Mouse (Mus musculus) natural killer cell, adult 2 months (primary cell): ENCODE measurements around the gene Tpcn2.

Source experiments
- DNase-seq, 2 experiments: peaks; one replicate each; pipeline ENCODE4 v3.0.0; 2022; ENCODE audit warnings: low spot score in 2 of 2

Tpcn2 gene

DNA sequence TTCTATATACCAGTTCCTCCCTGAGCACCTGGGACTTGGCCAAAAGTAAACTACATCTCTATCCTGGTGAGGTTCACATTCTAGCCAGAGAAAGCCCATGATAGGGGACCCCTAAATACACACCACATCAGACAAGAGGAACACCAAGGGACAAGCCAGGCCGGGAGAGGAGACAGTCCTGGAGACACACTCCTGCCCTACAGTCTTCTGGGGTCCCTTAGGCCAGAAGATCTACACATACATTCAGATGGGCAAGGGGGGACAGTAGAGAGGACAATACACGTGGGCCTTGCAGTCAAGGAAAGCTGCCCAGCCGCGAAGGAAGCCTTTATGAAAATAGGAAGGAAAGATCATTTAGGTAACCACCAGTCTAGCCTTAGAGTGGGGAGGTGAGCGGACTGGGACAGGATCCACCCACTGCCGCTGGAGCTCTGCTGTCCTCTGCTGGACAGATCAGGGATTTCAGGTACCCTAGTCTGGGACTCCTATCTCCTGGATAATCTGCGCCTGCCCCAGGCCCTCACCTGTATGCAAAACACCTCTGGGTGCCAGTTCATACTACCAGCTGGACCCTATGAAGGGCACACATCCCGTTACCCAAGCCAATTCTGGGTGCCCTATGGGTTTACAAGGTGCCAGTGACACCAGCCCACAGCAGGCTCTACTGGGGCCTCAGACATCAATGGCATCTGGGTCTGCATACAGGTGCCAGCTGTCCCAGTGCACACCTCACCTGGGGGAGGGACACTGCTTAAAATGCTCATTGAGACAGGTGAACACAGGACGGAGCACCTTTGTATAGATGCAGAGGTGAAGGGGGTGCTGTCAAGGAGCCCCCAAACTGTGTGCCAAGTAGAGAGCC lies 40.7 kb downstream of the Tpcn2 start:
- peak; percentile 44 to 55 for DNase-seq

DNA sequence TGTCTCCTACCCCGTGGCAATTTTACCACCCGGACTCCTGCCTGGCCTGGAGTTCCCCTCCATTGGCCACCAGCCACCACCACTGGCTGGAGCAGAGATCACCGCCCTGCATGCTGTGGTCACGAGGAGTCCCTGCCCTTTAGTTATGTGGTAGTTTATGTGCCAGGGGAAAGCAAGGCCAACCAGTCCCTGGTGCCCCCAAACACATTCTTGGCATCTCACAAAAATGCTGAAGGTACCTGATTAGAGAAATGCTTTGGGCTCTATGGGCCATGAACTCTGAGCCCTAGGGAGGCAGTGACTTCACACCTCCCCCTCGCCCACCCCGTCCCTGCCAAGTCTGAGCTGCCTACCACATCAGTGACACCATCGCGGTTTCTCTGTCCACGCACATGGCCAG lies 41.8 kb downstream of the Tpcn2 start:
- peak in 1 of 2 experiments; percentile 45 for DNase-seq

DNA sequence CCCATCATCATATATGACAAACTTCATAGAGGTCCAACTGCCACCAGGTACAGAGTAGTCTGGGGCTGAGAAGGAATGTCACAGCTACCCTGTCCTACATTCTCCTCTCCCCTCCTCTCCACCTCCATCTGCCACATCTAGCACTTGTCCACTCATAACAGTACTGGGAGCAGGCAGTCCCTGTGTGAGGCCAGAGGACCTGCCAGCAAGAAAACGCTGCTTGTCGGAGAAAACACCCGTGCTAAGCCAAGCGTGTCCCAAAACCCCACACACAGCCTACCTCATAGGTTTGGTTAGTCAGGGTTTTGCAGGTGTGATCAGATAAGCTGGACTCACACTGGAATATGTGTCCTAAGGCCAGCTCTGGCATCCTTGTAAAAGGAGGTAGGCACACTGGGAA lies 42.9 kb downstream of the Tpcn2 start:
- no peak for DNase-seq

DNA sequence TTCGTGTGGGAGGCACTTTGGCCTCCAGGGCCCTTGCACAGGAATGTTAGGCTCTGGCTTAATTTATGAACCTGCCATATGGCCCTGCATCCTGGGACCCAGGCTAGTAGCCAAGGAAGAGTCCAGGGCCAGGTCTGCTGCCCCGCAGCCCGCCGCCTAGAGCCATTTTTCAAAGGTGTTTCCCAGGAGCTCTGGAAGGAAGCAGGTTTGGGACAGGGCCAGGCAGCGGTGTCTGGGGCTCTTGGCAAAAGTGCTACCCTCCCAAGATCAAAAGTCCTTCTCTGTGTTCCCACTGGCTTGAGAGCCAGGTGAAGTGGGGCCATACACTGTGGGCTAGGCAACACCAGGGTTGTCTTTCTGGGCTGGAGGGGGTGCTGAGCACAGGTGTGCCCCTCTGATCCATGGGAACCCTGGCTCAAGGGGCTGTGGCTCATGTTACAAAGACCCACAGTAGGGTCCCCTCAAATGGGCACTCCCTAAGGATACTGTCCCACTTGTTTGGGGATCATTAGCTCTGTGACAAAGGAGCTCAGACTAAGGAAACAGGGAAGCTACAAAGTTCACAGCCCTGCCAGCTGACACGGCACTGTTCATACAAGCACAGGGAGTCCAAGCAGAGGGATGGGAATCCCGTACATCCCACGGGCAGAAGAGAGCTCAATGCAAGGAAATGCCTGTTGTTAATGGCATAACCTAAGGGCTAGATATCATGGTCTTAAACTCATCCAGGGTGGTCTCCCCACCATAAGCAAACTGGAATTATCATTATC lies 43.9 kb downstream of the Tpcn2 start:
- no peak for DNase-seq

DNA sequence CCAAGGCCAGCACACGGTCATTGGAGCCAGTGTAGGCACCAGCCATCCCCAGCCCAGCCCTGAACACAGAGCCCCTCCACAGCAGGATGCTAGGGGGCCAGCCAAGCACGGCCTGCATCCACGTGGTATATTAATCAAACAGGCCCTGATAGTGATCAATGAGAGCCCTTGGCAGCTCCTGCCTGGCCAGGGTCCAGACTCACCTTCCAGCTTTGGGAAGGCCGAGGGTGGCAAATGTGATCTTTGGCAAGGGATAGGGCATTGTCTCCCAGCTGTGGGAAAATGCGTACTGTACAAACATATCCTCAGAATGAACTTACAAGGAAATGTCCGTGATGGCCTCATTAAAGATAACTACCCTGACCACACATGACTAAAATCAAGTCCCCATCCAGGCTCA lies 44.7 kb downstream of the Tpcn2 start:
- no peak for DNase-seq

DNA sequence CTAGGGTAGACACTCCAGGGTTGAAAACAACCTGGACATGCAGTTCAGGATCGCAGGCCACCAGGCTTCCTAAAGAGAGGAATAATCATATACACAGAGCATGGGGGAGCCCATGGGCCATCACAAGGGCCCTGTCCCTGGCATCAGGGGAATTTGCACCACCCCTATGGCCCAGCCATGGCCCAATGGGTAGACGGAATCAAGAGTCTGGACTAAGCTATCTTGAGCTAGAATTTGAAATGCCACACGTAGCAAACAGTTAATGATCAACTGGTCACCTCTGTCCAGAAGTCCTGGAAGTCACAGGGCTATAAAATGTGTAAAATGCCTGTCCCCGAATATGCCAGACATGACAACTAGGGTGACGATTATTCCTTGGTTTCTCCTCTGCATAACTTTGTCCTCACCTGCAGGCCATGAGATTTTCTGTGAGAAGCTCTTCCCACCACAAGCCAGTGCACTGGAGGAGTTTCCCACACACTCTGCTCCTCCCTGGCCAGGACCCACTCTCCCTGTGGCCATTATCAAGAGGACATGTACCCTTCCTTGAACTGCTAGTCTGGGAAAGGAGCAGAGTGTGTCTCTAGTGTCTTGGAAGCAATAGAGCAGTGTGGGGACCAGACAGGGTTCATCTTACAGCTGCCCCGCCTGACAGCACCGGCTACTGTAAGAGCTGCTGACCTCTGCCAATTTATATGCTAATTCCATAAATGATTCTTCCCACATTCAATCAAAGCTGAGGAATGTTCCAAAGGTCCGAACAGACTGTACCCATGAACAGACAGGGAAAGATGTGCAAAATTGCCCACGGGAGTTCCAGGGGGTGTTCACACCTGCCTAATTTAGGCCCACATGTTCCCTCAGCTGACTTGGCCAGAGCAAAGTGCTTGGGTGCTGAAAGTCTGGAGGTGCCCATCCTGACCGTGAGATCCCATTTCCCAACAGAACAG lies 48.7 kb downstream of the Tpcn2 start:
- no peak for DNase-seq

DNA sequence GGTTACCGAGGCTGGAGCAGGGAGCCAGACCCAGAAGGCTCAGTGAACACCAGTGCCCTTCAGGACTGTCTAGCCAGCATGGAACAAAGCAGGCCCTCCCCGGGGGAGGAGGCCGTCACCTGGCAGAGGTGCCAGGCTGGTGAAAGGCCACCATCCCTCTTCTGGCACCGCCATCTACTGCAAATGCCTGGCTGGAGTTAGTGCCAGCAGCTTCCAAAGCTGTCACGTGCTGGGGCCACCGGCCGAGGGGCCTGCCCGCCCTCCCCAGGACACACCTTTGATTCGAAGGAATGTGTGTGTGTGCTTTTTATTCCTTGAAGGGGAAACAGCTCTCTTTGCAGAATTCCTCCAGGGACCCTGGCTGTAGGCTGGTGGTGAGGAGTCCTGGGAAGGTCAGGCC lies 52.2 kb downstream of the Tpcn2 start:
- no peak for DNase-seq

DNA sequence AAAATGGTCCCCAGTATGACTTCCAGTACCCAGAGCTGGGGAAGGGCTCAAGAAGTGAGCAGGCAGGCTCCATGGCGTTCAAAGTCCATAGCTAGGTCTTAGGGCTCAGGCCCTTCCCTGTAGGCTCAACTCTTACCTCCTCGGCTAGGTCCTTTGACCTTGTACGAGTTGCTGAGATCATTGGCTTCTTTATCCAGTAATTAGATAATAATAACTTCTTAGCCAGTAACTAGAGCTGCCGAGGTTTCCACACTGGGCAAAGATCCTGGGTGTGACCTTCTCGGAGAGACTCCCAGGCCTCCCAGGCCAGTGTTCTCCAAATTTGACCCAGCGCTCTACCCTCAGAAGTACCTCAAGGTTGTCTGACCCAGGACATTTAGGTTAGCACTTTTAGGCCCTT lies 57.2 kb downstream of the Tpcn2 start:
- no peak for DNase-seq

DNA sequence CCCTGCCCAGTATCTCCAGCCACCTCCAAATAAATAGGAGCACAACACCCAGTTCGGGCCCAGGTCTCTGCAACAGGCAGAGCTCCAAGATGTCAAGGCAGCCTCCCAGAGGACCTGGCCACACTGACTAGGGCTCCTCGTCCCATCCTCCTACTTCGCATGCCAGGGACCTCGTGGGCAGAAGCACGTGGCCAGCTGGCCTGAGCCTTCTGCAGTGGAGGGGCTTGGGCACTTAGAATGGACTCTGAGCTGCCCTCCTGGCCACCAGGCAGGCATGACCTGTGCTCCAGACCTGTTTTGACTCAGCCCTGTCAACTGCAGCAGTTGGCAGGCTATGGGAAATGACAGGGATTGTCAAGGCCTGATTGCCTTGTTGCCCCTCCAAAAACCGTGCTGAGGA lies 58.2 kb downstream of the Tpcn2 start:
- no peak for DNase-seq

DNA sequence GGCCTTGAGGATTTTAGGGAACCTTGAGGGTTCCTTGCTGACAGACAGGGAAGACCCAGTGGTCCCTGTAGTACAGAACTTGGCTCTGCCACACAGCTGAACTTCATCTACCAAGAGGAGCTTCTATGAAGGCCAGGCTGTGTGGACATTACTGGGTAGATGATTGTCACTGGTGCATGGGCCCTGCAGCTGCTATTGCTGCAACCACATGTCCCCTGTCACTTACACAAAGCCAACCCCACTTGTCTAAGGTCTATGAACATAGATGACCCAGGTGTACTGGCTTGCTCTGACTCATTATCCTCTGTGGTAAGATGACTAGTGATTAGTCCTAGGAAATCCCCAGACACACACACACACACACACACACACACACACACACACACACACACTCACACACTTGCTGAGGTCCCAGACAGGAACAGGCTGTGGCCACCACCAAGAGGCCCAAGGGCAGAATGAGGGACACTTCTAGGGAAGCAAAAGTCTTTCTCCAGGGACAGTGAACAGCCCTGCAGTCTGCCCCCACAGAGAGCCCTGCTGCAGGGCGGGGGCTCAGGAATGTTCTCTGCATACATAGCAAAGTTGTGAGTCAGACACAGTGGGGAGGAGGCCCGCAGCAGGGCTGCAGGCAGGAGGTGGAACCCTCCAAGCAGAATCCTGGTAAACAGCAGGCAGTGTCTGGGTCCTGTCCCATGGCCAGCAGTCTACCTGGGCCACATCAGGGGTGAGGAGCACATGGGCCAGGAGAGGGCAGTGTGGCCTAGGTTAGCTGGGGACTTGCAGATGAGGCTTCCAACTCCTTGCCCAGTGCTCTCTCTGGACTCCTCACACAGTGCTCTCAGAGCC lies 61.7 kb downstream of the Tpcn2 start:
- no peak for DNase-seq

DNA sequence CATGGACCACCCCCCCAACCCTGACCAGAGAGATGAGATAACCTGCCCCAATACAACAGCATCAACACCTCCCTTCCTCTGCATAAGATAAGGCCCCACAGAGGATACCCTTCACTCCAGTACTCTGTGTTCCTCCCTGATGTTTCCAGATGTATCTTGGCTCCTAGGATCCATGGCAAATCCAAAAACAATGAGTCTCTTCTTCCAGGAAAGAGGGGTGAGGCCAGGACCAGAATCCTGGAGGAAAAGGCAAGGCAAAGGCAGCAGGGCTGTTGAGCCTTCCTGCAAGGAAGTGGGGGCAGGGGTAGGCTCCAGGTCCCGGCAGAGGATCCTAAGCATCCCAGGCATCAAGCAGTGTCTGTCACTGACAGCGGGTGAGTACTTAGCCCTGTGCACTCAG lies 62.5 kb downstream of the Tpcn2 start:
- DNase-seq: no peak

DNA sequence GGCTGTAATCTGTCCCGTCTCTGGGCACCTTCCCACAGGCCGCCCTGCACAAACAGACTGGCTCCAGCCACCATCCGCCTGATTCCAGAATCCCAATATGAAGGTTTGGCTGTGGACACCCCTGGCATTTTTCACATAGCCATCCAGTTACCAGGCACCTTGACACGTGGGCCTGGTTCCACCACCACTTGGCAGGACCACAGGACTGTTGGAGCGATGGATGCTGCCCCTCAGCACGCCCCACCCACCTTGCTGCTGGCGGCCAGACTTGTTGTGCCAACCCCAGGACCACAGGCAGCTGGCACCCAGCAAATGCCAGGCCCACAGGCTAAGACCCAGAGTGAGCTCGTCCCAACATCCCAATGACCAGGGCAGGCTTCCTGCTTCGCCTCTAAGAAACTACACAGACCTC lies 64.4 kb downstream of the Tpcn2 start:
- DNase-seq: no peak

DNA sequence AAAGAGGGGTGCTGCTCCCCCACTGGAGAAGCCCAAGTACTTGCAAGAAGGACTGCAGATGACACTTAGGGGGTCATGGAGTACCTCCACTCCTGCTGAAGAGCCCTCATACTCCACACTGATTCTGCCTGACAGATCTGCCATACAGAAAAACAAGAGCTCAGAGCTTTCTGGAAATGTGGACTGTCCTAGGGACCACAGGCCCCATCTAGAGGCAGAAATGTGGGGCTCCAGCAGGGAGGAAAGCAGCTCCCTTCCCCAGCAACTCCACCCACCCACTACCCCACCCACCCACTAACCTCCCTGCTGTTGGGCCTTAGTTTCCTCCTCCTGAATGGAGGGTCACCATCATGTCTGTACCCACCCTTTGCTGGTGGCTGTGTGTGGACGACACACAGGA lies 67.2 kb downstream of the Tpcn2 start:
- no peak for DNase-seq

DNA sequence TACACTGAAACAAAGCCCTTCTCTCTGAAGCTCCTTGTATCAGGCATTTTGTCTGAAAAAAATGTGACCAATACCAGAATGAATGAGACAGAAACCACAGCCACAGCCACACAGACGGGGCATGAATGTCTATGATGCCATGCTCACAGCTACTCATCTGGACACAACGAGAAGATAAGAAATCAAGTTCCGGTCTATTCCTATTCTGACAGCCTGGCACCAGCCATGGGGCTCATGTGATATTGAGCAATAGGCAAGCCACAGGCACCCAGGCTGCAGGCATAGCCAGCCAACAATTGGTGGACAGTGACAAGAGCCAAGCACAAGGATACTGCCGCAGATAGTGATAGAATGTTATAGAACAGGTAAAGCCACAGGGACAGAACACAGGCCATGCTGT lies 68.3 kb downstream of the Tpcn2 start:
- DNase-seq: no peak

DNA sequence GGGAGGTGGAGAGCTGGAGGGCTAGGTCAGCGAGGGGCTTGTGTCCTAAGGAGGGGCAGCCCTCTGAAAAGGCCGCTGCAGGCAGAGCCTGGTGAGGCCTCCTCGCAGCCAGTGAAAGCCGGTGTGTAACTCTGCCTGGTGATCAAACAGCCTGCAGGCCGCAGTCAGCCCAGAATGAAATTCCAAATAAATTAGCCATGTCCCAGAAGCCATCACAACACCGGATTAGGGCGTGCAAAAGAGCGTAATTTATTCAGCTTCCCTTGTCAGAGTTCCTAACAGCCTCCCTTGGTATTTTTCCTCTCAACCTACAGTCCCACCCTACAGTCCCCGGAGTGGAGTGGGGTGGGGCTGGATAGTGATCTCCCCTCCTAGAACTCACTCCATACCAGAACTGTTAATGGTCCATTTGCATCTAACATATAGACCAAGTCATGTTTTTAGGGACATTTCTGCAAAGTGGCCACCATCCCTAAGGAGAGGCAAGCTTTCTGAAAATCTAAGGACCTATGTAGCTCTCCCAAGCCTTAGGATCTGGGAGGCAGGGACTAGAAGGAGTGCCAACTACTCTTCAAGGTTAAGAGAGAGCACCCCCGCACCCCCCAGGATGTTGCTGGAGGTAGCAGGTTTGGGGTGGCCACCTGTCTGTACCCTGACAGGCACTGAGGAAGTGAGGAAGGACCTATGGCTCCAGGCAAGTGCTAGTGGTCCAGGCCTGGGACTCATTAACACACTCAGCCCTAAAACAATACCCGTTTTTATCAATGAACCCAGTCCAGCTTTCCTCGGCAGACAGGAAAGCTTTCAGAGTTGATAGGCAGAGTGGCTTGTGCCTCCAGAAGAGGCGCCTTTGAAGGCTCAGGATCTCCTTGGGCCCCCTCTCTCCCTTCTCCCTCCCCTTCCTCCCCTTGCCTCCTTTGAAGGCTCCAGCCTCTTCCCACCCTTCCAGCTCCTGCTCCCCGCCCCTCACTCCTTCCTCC lies 71.8 kb downstream of the Tpcn2 start:
- DNase-seq: no peak

DNA sequence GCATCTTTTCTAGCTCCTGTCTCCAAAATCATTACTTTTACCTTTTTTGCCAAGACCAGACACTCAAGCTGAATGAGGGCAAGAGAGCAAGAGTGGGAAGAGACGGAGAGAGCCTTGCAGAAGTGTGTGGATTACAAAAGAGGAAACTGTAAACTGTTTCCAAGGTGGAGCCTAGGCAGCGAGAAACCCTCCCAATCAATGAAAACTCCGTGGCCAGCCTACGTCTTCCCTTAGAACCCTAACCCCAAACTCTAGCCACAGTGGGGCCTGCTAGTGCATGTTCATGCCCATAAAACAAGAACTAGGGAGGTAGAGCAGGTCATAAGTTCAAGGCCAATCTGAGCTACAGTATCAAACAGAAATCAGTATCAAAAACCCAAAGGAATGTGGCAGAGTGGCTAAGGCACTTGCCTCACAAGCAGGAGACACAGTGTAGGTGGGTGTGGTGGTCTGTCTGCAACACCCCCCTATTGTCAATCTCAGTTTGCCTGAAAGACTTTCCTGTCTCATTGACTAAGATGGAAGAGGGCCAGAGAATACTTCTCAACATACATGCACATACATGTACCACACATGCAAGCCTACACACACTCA lies 73.2 kb downstream of the Tpcn2 start:
- no peak for DNase-seq

DNA sequence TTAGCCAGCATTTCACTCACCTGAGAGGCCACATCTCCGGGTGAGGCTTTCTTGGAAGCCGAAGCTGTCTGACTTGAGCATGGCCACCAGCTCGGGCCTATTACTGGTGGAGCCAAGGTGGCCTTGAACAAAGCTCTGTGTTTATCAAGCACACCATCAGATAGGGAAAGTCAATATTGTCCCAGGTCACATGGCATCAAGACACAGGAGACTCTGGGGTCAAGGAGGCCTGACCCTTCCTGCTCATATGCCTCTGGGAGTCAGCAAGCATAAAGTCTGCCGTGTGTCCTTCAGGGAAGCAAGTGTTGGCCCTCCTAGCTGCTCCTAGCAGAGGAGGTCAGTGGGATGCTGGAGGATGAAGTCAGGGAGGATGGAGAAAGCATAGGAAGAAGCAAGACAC lies 75.8 kb downstream of the Tpcn2 start, which contains the start of gene 1810010D01Rik:
1810010D01Rik (minus strand) TSS at position 114 of the 400 bp plus-strand sequence.
- no peak for DNase-seq

DNA sequence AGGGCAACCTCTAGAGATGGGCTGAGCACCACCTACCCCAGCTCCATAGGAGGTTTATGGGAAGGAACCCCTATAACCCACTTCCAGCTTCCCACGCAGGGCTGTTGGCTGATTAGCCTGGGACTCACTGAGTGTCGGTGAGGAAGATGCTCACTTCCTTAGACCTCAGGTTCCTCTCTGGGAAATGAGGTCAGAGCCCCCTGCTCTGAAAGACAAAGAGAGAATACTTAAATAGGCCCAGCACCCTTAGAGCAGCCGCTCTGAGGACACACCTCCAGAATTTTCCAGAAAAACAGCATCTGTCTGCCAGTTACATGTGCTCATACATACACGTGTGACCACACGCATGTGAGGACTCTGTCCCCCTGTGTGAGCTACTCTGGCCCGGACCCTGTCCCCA lies 77.0 kb downstream of the Tpcn2 start:
- DNase-seq: no peak

DNA sequence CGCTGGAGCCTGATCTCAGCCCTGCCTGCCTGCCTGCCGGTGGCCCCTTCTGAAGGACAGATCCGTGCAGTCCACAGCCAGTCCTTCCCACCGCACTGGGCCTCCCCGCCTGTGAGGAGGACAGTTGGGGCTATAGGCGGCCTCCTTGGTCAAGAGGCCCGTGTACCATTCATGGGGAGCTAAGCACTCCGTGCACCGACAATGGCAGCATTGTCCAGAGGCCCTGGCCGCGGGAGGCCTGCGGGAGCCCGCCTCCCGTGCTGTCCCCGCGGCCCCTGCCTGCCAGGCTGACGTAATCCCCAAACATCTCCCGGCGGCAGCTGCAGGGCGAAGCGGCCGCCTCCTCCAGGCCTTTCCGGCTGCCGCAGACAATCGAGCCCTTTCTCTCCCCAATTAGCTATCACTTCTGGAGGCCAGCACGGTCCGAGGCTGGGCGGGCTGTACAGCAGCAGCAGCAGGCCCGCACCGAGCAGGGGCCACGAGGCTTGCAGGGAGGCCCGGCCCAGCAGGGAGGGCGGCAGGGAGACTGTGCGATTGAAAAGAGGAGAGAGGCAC lies 77.7 kb downstream of the Tpcn2 start:
- DNase-seq: no peak
